Mouse (Mus musculus): ENCODE measurements around the gene Unc79.

Gene Unc79

GRCm38 (mm10) chr12:103041401-103041800, 92.7 kb downstream of the Unc79 start:
- DNase-seq (ENCODE audit: low read depth, low spot score): no peak

DNA sequence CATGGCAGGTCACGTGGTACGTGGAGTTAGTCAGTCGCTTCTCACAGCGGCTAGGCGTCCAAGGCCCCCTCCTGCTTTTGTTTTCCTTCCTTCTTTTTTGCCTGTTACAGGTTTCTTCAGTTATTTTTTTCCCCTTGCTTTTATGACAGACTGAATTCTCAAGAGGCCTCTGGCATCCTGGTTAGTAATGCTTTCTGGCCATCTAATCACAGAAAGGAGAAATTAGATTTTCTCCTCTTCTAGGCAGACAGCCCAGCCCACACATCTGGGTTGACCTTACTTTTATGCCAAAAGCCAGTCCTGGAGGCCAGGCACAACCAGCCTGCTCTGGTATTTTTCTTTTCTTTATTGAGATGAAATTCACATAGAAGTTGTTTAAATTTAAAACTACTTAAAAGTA, 94.1 kb downstream of the Unc79 start:
- DNase-seq (ENCODE audit: low read depth, low spot score): no peak

DNA sequence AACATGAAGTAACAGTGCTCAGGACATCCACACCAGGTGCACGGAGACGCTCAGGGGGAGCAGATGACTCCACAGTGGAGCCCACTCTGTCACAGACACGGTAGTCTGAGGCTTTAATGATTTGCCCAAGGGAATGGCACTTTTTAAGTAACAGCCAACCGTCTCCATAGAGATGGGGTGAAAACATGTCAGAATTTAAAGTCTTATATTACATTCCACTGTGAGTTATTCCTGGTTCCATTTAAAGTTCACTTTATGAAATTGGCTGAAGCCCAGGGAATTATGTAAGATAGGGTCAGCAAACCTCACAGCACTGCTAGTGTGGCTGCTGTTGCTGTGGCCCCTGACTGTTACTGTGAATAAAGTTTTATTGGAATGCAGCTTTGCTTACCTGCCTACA, 95.8 kb downstream of the Unc79 start:
- no peak for DNase-seq (ENCODE audit: low read depth, low spot score)

DNA sequence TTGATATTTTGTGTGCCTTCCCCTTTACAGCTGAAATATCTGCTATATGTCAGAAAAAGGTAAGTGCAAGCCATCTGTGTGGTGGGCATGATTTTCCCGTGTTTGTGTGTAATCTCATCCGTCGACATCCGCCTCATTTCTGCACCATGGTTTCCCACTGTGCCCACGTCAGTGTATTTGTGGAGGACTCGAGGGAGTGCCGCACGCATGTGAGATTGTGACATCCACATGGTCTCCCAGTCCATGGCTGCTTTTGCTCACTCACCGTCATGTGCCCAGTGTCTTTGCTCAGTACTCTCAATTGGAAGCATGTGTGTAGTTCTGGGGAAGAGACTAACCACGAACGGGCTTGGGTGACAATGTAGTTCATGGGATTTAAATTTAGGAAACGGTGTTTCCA, 101.2 kb downstream of the Unc79 start:
- DNase-seq (ENCODE audit: low read depth, low spot score): no peak

DNA sequence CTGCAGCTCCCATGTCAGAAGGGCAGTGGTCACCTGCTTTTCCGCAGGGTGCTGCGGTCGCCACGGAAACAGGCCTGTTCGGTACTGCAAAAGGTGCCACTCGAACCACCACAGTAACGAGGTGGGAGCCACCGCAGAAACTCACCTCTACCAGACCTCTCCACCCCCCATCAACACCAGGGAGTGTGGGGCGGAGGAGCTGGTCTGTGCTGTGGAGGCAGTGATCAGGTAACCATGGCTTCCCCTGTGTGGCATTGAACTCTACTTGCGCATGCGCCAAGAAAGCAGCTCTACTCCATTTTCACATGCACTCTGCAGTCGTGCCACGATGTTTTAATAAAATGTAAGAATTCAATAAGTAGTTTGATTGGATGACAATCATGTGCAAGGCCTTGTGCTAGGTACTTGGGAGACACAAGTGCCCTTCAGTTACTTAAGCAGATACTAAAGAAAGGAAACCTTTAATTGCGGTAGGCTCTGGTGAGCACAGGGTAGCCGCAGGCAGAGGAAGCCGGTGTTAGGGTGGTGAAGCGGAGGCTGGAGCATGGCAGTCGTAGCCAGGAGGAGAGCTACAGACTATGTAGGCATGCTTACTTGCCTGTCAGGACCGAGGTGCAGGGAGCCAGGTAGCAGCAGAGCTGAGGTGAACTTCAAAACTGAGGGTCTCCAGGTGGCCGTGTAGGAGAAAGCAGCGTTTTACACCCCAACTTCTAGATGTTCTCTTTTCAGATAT, 110.8 kb downstream of the Unc79 start:
- no peak for DNase-seq (ENCODE audit: low read depth, low spot score)

- DNase-seq (ENCODE audit: low read depth, low spot score): no peak
Observed at GRCm38 (mm10) chr12:103060791-103061190, 112.1 kb downstream of the Unc79 start.

- DNase-seq (ENCODE audit: low read depth, low spot score): no peak
Observed at GRCm38 (mm10) chr12:103062133-103062532, 113.5 kb downstream of the Unc79 start.

DNA sequence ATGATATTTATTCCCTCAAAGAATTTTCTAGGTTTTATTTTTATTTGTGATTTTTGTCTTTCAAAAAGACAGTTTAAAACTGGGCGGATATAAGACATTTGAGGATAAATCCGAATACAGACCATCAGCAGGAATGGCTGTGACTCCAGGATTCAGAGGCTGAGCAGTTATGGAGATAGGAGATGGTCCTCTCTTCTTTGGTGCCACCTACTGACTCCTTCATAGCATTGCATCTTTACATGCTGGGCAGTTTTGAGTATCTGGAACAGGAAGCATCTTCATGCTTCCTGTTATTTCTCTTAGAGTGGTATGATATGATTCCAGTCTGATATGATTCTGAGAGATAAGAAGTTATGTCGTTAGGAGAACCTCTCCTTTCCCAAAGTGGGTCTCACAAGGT, 116.3 kb downstream of the Unc79 start:
- DNase-seq (ENCODE audit: low read depth, low spot score): no peak

DNA sequence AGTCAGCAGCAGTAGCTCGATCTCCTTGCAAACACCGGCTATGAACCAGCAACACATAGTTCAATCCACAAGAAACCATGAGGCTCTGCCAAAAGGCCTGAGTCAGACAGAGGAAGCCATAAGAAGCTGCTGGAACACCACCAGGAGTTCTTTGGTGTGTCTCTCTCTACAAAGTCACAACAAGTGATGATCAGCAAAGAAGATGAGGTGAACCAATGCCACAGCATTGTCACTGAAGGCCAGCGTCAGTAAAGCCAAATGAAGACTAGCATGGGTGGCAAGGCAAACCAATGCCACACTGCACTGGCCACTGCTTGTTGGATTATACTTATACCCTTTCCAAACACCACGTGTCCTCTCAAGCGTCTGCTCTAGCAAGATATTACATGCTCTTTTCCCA, 119.5 kb downstream of the Unc79 start:
- DNase-seq (ENCODE audit: low read depth, low spot score): no peak

DNA sequence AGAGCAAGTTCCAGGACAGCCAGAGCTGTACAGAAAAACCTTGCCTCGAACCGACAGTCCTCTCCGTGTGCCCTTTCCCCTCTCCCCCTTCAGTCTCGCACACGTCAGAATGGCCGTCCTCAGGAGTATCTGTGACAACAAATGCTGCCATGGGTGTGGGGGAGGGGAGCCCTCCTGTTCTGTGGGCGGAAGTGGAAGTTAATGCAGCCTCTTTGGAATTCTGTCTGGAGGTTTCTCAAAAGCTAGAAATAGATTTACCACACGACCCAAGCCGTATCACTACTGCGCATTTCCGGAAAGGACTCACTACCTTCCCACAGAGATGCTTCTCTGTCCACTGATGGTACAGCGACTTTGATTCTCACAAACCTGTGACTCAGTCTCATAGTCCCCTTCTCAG, 120.9 kb downstream of the Unc79 start:
- DNase-seq (ENCODE audit: low read depth, low spot score): no peak

DNA sequence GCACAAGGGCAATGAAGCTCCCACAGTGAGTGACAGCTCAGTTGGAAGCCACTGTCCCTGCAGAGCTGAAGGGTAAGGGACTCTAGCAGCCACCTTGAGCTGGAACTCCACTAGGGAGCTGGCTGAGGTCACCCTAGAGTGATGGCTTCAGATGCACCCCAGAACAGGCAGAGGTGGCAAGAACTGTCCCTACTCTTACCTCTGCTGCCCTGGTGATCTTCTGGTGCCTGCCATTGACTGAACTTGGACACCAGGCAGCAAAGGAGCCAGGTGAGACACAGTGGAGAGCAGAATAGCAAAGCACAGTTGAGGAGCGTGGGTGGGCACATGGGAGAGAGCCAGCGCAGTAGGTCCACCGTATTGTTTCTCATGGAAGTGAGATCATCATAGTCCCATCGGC, 125.3 kb downstream of the Unc79 start:
- no peak for DNase-seq (ENCODE audit: low read depth, low spot score)

GRCm38 (mm10) chr12:103078751-103079150, 130.1 kb downstream of the Unc79 start:
- no peak for DNase-seq (ENCODE audit: low read depth, low spot score)

DNA sequence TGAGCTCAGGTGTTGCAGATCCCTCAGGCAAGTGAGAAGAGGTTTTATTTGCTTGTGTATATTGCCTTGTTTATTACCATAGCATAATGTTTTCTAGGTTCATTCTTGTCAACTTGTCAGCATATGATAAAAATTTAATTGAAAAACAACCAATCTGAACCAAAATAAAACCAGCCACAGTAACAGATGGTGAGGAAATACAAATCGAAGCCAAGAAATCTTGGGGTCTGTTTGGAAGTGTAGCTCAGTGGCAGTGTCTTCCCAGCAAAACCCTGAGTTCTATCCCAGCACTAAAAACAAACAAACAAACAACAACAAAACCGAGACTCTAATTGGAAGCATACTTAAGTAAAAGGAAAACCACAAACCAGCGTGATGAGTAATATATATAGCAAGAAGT, 131.4 kb downstream of the Unc79 start:
- DNase-seq (ENCODE audit: low read depth, low spot score): no peak

- DNase-seq (ENCODE audit: low read depth, low spot score): no peak
Observed at GRCm38 (mm10) chr12:103091831-103092230, 143.2 kb downstream of the Unc79 start.

GRCm38 (mm10) chr12:103095160-103095559, 146.5 kb downstream of the Unc79 start:
- no peak for DNase-seq (ENCODE audit: low read depth, low spot score)

DNA sequence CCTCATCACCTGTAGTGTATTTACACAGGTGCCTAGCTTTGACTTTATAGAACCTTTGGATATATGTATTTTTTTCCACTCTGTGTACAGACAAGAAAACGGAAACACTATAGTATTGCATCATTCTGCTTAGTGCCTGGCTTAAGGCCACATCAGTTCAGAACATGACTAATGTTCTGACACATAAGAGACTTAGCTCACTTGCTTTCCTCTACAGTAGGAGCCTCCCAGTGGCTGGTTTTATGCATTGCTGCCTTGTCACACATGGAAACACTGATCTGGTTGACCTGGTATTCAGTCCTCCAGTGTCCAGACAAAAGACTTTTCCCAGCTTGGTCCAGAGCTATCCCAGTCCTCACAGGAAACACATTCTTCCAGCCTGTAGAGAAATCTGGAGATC, 150.5 kb downstream of the Unc79 start:
- no peak for DNase-seq (ENCODE audit: low read depth, low spot score)

- no peak for DNase-seq (ENCODE audit: low read depth, low spot score)
Observed at GRCm38 (mm10) chr12:103100088-103100487, 151.4 kb downstream of the Unc79 start.

GRCm38 (mm10) chr12:103103041-103103440, 154.4 kb downstream of the Unc79 start:
- DNase-seq (ENCODE audit: low read depth, low spot score): no peak

GRCm38 (mm10) chr12:103103601-103104000, 154.9 kb downstream of the Unc79 start:
- DNase-seq (ENCODE audit: low read depth, low spot score): no peak

DNA sequence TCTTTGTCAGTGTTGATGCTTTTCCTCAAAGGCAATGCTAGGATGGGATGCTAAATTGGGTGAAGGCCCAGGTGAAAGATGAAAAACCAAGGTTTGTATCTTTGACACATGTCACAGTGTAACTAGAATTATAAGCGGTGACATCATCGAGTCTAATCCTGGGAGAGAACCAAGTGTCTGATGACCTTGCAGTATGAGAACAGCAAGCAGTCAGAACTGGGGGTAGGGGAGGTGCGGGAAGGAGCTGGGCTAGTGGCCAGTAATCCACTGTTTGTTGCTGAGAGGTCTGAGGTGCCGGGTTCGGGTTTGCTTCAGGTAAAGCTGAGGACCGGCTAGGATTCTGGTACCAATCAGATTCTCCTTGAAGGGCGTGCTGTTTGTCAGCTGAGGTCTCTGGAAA, 160.6 kb downstream of the Unc79 start:
- no peak for DNase-seq (ENCODE audit: low read depth, low spot score)

DNA sequence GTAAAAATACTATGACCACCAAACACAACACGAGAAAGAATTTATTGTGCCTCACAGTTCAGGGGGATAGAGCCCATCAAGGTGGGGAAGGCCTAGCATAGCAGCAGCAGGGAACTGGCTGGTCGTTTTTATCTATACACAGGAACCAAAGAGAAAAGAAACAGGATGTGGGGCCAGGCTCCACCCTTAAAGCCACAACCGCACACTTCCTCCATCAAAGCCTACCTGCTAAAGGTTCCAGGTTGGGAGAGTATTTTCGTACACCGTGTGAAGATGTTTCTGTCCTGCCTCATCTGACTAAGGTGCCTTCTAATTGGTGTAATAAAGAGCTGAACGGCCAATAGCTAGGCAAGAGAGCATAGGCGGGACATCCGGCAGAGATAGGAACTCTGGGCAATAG, 168.0 kb downstream of the Unc79 start:
- no peak for DNase-seq (ENCODE audit: low read depth, low spot score)

- no peak for DNase-seq (ENCODE audit: low read depth, low spot score)
Observed at GRCm38 (mm10) chr12:103117517-103118193, 169.0 kb downstream of the Unc79 start.

DNA sequence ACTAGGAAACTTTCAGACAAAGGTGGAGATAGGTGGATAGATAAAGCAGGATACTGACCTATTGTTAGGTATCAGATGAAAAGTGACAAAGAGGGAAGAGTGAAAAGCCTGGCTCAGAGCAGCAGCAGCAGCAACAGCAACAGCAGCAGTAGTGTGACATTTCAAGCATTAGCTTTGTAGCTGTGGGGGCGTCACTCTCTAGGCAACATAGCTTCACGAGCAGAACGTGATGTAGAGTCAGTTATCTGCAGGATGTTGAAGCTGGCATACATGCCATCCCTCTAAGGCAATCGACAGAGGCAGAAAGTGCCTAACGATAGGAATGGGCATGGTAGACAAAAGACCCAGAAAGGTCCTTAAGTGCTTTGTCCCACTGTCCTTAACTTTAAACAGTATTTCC, 173.3 kb downstream of the Unc79 start:
- DNase-seq (ENCODE audit: low read depth, low spot score): no peak

All from WW6 (cell line).